Mouse (Mus musculus) CH12.LX (cell line): ENCODE data around the gene Sectm1b. TPM values are rescaled to one million over a fixed set of nuclear protein-coding genes. Genes with fewer than 3 reads are reported as not detected.

ENCODE experiments used
- DNase-seq: peaks from one replicate; pipeline ENCODE4 v3.0.0-alpha.2; 2013; ENCODE audit errors: extremely low read depth
- H3K27ac ChIP-seq: 2 replicates; pipeline ENCODE4 v1.5.1; 2012; ENCODE audit warnings: low read depth, mild to moderate bottlenecking, control low read depth, moderate library complexity; ENCODE audit not compliant: insufficient read depth
- H3K27me3 ChIP-seq: replicated peaks from 2 replicates; pipeline ENCODE3; 2012; ENCODE audit warnings: inconsistent platforms
- H3K36me3 ChIP-seq, 2 experiments: replicated peaks in 1 of 2; 2 replicates each; pipeline versions ENCODE3 to v1.6.1; 2012; ENCODE audit warnings: inconsistent platforms in 1 of 2, low read length in 1 of 2, mild to moderate bottlenecking in 1 of 2, mixed read lengths in 1 of 2, moderate library complexity in 1 of 2; ENCODE audit not compliant: control insufficient read depth in 1 of 2, insufficient read depth in 1 of 2
- H3K4me1 ChIP-seq, 2 experiments: 2 replicates each; pipeline ENCODE4 v1.6.1; 2012; ENCODE audit warnings: inconsistent platforms in 1 of 2, moderate library complexity in 1 of 2; ENCODE audit not compliant: insufficient read depth in 2 of 2, control insufficient read depth in 1 of 2
- H3K4me2 ChIP-seq: 2 replicates; pipeline ENCODE4 v1.6.1; 2012; ENCODE audit warnings: low read depth, mild to moderate bottlenecking, control low read depth; ENCODE audit not compliant: poor library complexity, insufficient read depth, severe bottlenecking
- H3K4me3 ChIP-seq, 3 experiments: fragments of 150-350 bp in 1 of 3; sonication (generic) in 1 of 3; replicated peaks in 1 of 3; 2 replicates each; pipeline versions ENCODE3 to v1.5.1; 2011 to 2012; ENCODE audit warnings: low read depth in 2 of 3, low read length in 2 of 3, mild to moderate bottlenecking in 2 of 3, moderate library complexity in 2 of 3, control low read depth in 1 of 3, improper control_type of control experiment in 1 of 3, inconsistent platforms in 1 of 3, mixed read lengths in 1 of 3; ENCODE audit not compliant: poor library complexity in 1 of 3
- H3K79me2 ChIP-seq: replicated peaks from 2 replicates; pipeline ENCODE4 v1.6.1; 2012; ENCODE audit warnings: mild to moderate bottlenecking, moderate library complexity; ENCODE audit not compliant: control insufficient read depth, poor library complexity, insufficient read depth, severe bottlenecking; ENCODE audit errors: extremely low read depth
- H3K9ac ChIP-seq: 2 replicates; pipeline ENCODE4 v1.6.1; 2012; ENCODE audit warnings: low read depth, mild to moderate bottlenecking, control low read depth, moderate library complexity; ENCODE audit not compliant: insufficient read depth
- H3K9me3 ChIP-seq: replicated peaks from 2 replicates; pipeline ENCODE3; 2012; ENCODE audit warnings: low read length, inconsistent platforms, mixed read lengths
- BHLHE40 ChIP-seq: IDR thresholded peaks from 2 replicates; pipeline ENCODE4 v1.6.1; 2011; ENCODE audit warnings: mild to moderate bottlenecking, low read depth, low read length, improper control_type of control experiment
- CHD2 ChIP-seq: IDR thresholded peaks from 2 replicates; pipeline ENCODE4 v1.6.1; 2011; ENCODE audit warnings: low read length, improper control_type of control experiment
- ELF1 ChIP-seq: IDR thresholded peaks from 2 replicates; pipeline ENCODE4 v1.6.1; 2014; ENCODE audit warnings: low read depth, mild to moderate bottlenecking, inconsistent platforms, low read length, improper control_type of control experiment
- EP300 ChIP-seq: IDR thresholded peaks from 2 replicates; pipeline ENCODE4 v1.6.1; 2011; ENCODE audit warnings: low read length, improper control_type of control experiment
- ETS1 ChIP-seq: conservative IDR thresholded peaks from 2 replicates; pipeline ENCODE4 v1.6.1; 2012; ENCODE audit warnings: low read depth, mild to moderate bottlenecking, inconsistent platforms, low read length, improper control_type of control experiment, moderate library complexity
- HCFC1 ChIP-seq: IDR thresholded peaks from 2 replicates; pipeline ENCODE4 v1.6.1; 2012; ENCODE audit warnings: low read depth, mild to moderate bottlenecking, inconsistent platforms, low read length, improper control_type of control experiment
- IRF4 ChIP-seq: IDR thresholded peaks from 2 replicates; pipeline ENCODE4 v1.6.1; 2014; ENCODE audit warnings: low read depth, mild to moderate bottlenecking, inconsistent platforms, low read length, improper control_type of control experiment
- JUN ChIP-seq: IDR thresholded peaks from 2 replicates; pipeline ENCODE4 v1.6.1; 2011; ENCODE audit warnings: low read depth, mild to moderate bottlenecking, low read length, improper control_type of control experiment, moderate library complexity; ENCODE audit not compliant: insufficient read depth
- JUND ChIP-seq: conservative IDR thresholded peaks from 2 replicates; pipeline ENCODE4 v1.6.1; 2011; ENCODE audit warnings: low read depth, low read length, improper control_type of control experiment
- MAFK ChIP-seq: IDR thresholded peaks from 2 replicates; pipeline ENCODE4 v1.6.1; 2011; ENCODE audit warnings: low read length, improper control_type of control experiment; ENCODE audit not compliant: insufficient replicate concordance
- MAX ChIP-seq: IDR thresholded peaks from 2 replicates; pipeline ENCODE4 v1.6.1; 2011; ENCODE audit warnings: low read length, improper control_type of control experiment
- MEF2A ChIP-seq: IDR thresholded peaks from 2 replicates; pipeline ENCODE4 v1.6.1; 2014; ENCODE audit warnings: low read depth, mild to moderate bottlenecking, inconsistent platforms, low read length, improper control_type of control experiment, borderline replicate concordance
- MXI1 ChIP-seq: IDR thresholded peaks from 2 replicates; pipeline ENCODE4 v1.6.1; 2011; ENCODE audit warnings: mild to moderate bottlenecking, low read depth, low read length, improper control_type of control experiment
- MYC ChIP-seq: IDR thresholded peaks from 2 replicates; pipeline ENCODE4 v1.6.1; 2011; ENCODE audit warnings: low read depth, mild to moderate bottlenecking, improper control_type of control experiment, low read length
- NELFE ChIP-seq: IDR thresholded peaks from 2 replicates; pipeline ENCODE4 v1.6.1; 2011; ENCODE audit warnings: low read depth, low read length, improper control_type of control experiment
- NRF1 ChIP-seq: IDR thresholded peaks from 2 replicates; pipeline ENCODE4 v1.6.1; 2014; ENCODE audit warnings: low read depth, mild to moderate bottlenecking, inconsistent platforms, low read length, improper control_type of control experiment, moderate library complexity
- PAX5 ChIP-seq: IDR thresholded peaks from 2 replicates; pipeline ENCODE4 v1.6.1; 2012; ENCODE audit warnings: low read length, inconsistent platforms, mixed read lengths
- RCOR1 ChIP-seq: conservative IDR thresholded peaks from 2 replicates; pipeline ENCODE4 v1.6.1; 2012; ENCODE audit warnings: low read depth, mild to moderate bottlenecking, inconsistent platforms, low read length, improper control_type of control experiment
- SIN3A ChIP-seq: IDR thresholded peaks from 2 replicates; pipeline ENCODE4 v1.6.1; 2012; ENCODE audit warnings: low read length, improper control_type of control experiment, inconsistent platforms
- UBTF ChIP-seq: IDR thresholded peaks from 2 replicates; pipeline ENCODE4 v1.6.1; 2012; ENCODE audit warnings: low read depth, mild to moderate bottlenecking, inconsistent platforms, low read length, improper control_type of control experiment, moderate library complexity
- USF1 ChIP-seq: IDR thresholded peaks from 2 replicates; pipeline ENCODE4 v1.6.1; 2014; ENCODE audit warnings: low read depth, mild to moderate bottlenecking, inconsistent platforms, low read length, improper control_type of control experiment
- ZKSCAN1 ChIP-seq: IDR thresholded peaks from 2 replicates; pipeline ENCODE4 v1.6.1; 2012; ENCODE audit warnings: low read depth, inconsistent platforms, low read length, improper control_type of control experiment, borderline replicate concordance
- ZMIZ1 ChIP-seq: IDR thresholded peaks from 2 replicates; pipeline ENCODE4 v1.6.1; 2012; ENCODE audit warnings: low read depth, mild to moderate bottlenecking, inconsistent platforms, low read length, improper control_type of control experiment
- ZNF384 ChIP-seq: IDR thresholded peaks from 2 replicates; pipeline ENCODE4 v1.6.1; 2012; ENCODE audit warnings: low read depth, low read length, improper control_type of control experiment, inconsistent platforms
- dilution Hi-C: fragments of 300-500 bp; cut with MboI; formaldehyde crosslinking; loops from 2 replicates; pipeline ENCODE4 v1.14.3; 2020; ENCODE audit warnings: low sequenced_read_pairs; ENCODE audit not compliant: extremely low pct_unique_long_range_greater_than_20kb, extremely low pct_ligation_motif_present
- in situ Hi-C: fragments of 300-500 bp; cut with MboI; formaldehyde crosslinking; loops from 3 replicates; pipeline ENCODE4 v1.14.3; 2019; ENCODE audit warnings: low sequenced_read_pairs, low pct_ligation_motif_present, low pct_unique_long_range_greater_than_20kb, mixed read lengths
- polyA plus RNA-seq: library from polyadenylated mRNA; unstranded; fragments of >175 nt; gene quantifications from 2 replicates; pipeline ENCODE4 v1.2.1, GENCODE M21; 2012; ENCODE audit warnings: low read depth; ENCODE audit not compliant: insufficient read length
- total RNA-seq, 2 experiments: library from RNA; depleted of rRNA; stranded (reverse); fragments of 300-350 nt in 1 of 2; fragments of >200 nt in 1 of 2; gene quantifications; 2 replicates each; pipeline ENCODE4 v1.2.3; 2012 to 2014

Gene Sectm1b
- total and polyA plus RNA-seq, 3 experiments, result not detected

- no peaks in the 10 kb centered on the region for H3K79me2 ChIP-seq
- H3K27me3 ChIP-seq, result no peaks in the 10 kb centered on the region
- in situ Hi-C loops (no loop called here), dilution Hi-C loops (no loop called here)
- no peak overlapping the region for H3K27ac ChIP-seq
- H3K36me3 ChIP-seq, result no peaks in the 10 kb centered on the region
- no peak for TF ChIP-seq MEF2A
- TF ChIP-seq MYC, result no peak
- no peak for TF ChIP-seq ZNF384
- TF ChIP-seq NELFE, result no peak
- TF ChIP-seq ZMIZ1, result no peak
- no peak for TF ChIP-seq ZKSCAN1
- TF ChIP-seq MAX, result no peak
- TF ChIP-seq BHLHE40, result no peak
- TF ChIP-seq CHD2, result no peak
- no peak for TF ChIP-seq HCFC1
- TF ChIP-seq NRF1, result no peak
- no peak for TF ChIP-seq IRF4
- no peak overlapping the region for H3K9ac ChIP-seq
- H3K4me3 ChIP-seq, result no peak overlapping the region
- H3K4me1 ChIP-seq, result no peaks in the 10 kb centered on the region
- DNase-seq, result no peak
- H3K9me3 ChIP-seq, result no peaks in the 10 kb centered on the region
- no peak overlapping the region for H3K4me2 ChIP-seq
Observed at GRCm38 (mm10) chr11:121099762-121100161, 36.4 kb upstream of the Sectm1b start.

- Histone ChIP-seq H3K27me3 (no peaks in the 10 kb centered on the region), H3K27ac (no peak overlapping the region), H3K36me3 (no peaks in the 10 kb centered on the region), H3K9ac (no peak overlapping the region), H3K4me3 (no peak overlapping the region), H3K4me1 (peaks cover 0 to 6% of the 10 kb centered on the region in 2 experiments; a peak in 3 of 4 replicates), H3K79me2 (no peaks in the 10 kb centered on the region), H3K4me2 (no peak overlapping the region), H3K9me3 (no peaks in the 10 kb centered on the region)
- TF ChIP-seq ZNF384 (no peak), HCFC1 (no peak), UBTF (no peak), MAFK (no peak), ELF1 (no peak), MXI1 (no peak), NELFE (no peak), EP300 (no peak), PAX5 (no peak), ETS1 (no peak), RCOR1 (no peak), JUN (no peak), SIN3A (no peak), BHLHE40 (no peak), ZMIZ1 (no peak), USF1 (no peak), JUND (no peak), NRF1 (no peak)
- no peak for DNase-seq
- dilution Hi-C loops (no loop called here), in situ Hi-C loops (no loop called here)
Observed at GRCm38 (mm10) chr11:121092606-121093585, 29.5 kb upstream of the Sectm1b start.
